Mouse (Mus musculus) CD4-positive, CD25-positive, alpha-beta regulatory T cell, adult 9 weeks (primary cell): ENCODE results near the gene Hal. TPM values are rescaled to one million over a fixed set of nuclear protein-coding genes. Genes with fewer than 3 reads are reported as not detected.

Experiments used
- polyA plus RNA-seq: library from polyadenylated mRNA; unstranded; fragments of 100-300 nt; shearing (Covaris generic); gene quantifications from one replicate; pipeline ENCODE4 v1.2.1, GENCODE M21; 2017

Hal gene
- polyA plus RNA-seq = 0.17 TPM

DNA sequence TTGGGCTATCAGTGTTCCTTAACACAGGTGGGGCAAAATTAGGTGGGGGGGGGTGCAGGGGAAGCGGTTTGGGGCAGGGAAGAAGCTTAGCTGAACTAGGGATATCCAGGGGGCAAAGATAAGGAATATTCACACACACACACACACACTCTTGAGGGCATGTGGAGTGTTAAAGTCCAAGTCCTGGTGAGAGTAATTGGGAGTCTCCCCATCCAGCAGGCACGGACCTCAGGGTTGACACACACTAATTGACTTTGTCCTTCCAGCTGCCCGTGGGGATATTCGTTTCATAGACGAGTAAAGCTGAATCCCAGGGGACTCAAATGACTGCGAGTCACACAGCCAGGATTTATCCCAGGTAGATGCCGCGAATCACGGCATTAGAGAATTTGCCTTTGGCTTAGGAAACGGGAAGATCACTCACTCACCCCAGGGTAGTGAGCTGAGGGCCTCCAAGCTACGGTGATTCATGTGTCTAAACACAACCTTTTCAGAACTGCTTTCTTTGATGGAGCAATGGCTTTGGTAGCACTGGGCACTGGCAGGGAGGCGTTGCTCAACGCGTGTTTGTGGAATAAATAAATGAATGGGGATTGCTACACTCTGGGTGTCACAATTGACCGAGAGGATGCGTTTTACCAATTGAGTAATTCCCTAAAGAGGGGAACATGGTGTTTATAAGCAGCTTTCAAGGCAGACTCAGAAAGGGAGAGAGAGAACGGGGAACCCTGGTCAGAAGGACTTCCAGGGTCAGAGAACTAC lies at the start of gene Hal:
Gene Hal, plus strand, starts transcription at position 703 of the 762 bp plus-strand sequence.

DNA sequence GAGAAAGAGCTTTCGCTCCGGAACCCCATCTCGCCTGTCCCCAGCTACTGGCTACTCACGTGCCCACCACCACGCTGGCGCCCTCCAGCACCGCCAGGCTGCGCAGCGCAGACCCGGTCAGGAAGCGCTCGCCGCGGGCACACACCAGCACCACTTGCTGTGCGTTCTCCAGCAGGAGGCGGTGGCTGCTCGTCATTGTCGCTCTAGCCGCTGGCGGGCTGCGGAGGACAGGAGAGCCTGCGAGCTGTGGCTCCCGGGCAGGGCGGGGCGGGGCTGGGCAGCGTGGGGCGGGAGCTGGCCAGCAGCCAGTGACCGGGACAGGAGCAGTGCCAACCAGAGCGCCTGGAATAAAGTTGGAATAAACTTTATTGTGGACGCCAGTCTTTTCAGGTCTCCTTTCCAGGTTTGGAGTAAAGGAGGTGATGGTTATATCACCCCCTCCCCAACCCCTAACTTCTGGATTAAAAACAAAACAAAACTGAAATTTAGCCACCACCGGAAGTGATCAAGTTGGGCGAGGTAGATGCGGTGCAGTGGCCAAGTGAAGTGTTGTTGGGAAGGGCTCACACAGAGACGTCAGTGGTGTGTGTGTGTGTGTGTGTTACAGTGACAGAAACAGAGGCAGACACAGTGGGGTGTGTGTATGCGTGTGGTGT lies 51.3 kb downstream of the Hal start, which contains the start of gene Amdhd1:
Gene Amdhd1, minus strand, starts transcription at position 259 of the 656 bp plus-strand sequence.

GRCm38 (mm10) chr10:93540431-93541210 lies 52.1 kb downstream of the Hal start, which contains the start of gene Ccdc38:
Gene Ccdc38, plus strand, starts transcription at chr10:93540632.

Other genes starting within 250 kb of the Hal start
- gene Elk3, start 177.6 kb upstream of the Hal start, polyA plus RNA-seq = 38.8 TPM
- 322 TPM for gene Lta4h, start 35.4 kb upstream of the Hal start, polyA plus RNA-seq
- gene Amdhd1, start 51.3 kb downstream of the Hal start, polyA plus RNA-seq = 0.33 TPM
- 1.8 TPM for gene Ccdc38, start 51.9 kb downstream of the Hal start, polyA plus RNA-seq
- 38.7 TPM for gene Snrpf, start 100.9 kb downstream of the Hal start, polyA plus RNA-seq
- gene Ntn4, start 151.9 kb downstream of the Hal start, polyA plus RNA-seq = 1.5 TPM